Mouse (Mus musculus) ES-Bruce4 (cell line): Measurements from ENCODE around the gene AI413582. TPM values are rescaled to one million over a fixed set of nuclear protein-coding genes. Genes with fewer than 3 reads are reported as not detected.
A peak's percentile ranks its signal among the peaks of the same experiment; 100 is the strongest.

Experiments used
- H3K27ac ChIP-seq: 2 replicates; pipeline ENCODE4 v1.5.1; 2012; ENCODE audit warnings: low read length, inconsistent platforms; ENCODE audit not compliant: insufficient read depth
- H3K27me3 ChIP-seq: 2 replicates; pipeline ENCODE4 v1.6.1; 2012; ENCODE audit warnings: mild to moderate bottlenecking, low read length, inconsistent platforms; ENCODE audit not compliant: control insufficient read depth, poor library complexity, insufficient read depth, severe bottlenecking
- H3K36me3 ChIP-seq: 2 replicates; pipeline ENCODE4 v1.6.1; 2012; ENCODE audit warnings: inconsistent platforms, mild to moderate bottlenecking, low read length, moderate library complexity; ENCODE audit not compliant: control insufficient read depth, poor library complexity, insufficient read depth, severe bottlenecking
- H3K4me1 ChIP-seq: one replicate; pipeline ENCODE4 v1.8.1; 2011; ENCODE audit warnings: low read length; ENCODE audit not compliant: control insufficient read depth, insufficient read depth
- H3K4me3 ChIP-seq: 2 replicates; pipeline ENCODE4 v1.5.1; 2011; ENCODE audit warnings: low read depth, mild to moderate bottlenecking, low read length
- H3K9ac ChIP-seq: 2 replicates; pipeline ENCODE4 v1.6.1; 2012; ENCODE audit warnings: low read depth, mild to moderate bottlenecking, inconsistent platforms; ENCODE audit not compliant: poor library complexity, severe bottlenecking
- H3K9me3 ChIP-seq: replicated peaks from 2 replicates; pipeline ENCODE4 v1.6.1; 2012; ENCODE audit warnings: mild to moderate bottlenecking, low read length, inconsistent platforms; ENCODE audit not compliant: control insufficient read depth, poor library complexity, insufficient read depth, severe bottlenecking
- CTCF ChIP-seq: IDR thresholded peaks from one replicate; pipeline ENCODE4 v1.8.1; 2011; ENCODE audit warnings: low read depth, low read length
- EP300 ChIP-seq: IDR thresholded peaks from 2 replicates; pipeline ENCODE4 v1.6.1; 2011; ENCODE audit warnings: low read depth, low read length; ENCODE audit not compliant: insufficient read depth
- POLR2A ChIP-seq: IDR thresholded peaks from one replicate; pipeline ENCODE4 v1.8.1; 2011; ENCODE audit warnings: low read length; ENCODE audit not compliant: insufficient read depth
- polyA plus RNA-seq: library from polyadenylated mRNA; stranded (reverse); fragments of >200 nt; gene quantifications from 2 replicates; pipeline ENCODE4 v1.2.4, GENCODE M21; 2011; ENCODE audit warnings: low read depth; ENCODE audit not compliant: missing spikeins, insufficient read depth, insufficient read length

The AI413582 gene
- polyA plus RNA-seq, 1 experiment = 14.4 TPM

GRCm38 (mm10) chr17:27564391-27565162 lies 979 bp downstream of the AI413582 start:
- Histone ChIP-seq H3K4me3 (peak overlapping the region; percentile 78), H3K9me3 (no peaks in the 10 kb centered on the region), H3K4me1 (no peaks in the 10 kb centered on the region), H3K27me3 (no peaks in the 10 kb centered on the region), H3K36me3 (peaks cover 18% of the 10 kb centered on the region), H3K9ac (peak overlapping the region; percentile 52), H3K27ac (peak overlapping the region; percentile 19)
- peak; percentile 45 for TF ChIP-seq CTCF
- no peak for TF ChIP-seq EP300

DNA sequence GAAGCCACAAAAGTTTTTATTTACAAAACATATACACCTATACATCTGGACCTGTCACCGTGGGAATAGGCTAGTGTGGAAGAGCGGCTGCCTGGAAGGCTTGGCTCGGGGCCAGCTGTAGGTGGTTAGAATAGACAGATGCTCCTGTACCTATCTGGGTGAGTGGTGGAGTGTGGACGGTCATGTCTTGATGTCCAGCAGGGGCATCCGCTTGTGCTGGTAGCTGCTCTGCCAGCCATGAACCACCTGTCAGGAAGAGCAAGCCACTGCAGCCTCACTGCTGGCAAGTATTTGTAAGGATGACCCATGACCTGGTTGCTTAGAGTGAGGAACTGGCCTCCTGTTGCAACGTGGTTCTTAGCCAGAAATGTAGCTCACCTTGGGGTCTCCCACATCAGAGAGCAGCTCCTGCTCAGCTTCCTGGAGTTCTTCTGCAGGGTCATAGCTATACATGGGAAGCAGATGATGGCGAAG lies 1.7 kb downstream of the AI413582 start:
- H3K27me3 ChIP-seq = no peaks in the 10 kb centered on the region
- no peak overlapping the region for H3K4me3 ChIP-seq
- H3K27ac ChIP-seq = no peak overlapping the region; the same call in 1 of the 2 replicates
- H3K4me1 ChIP-seq = no peaks in the 10 kb centered on the region
- no peak overlapping the region for H3K9ac ChIP-seq
- TF ChIP-seq CTCF (no peak), EP300 (no peak), POLR2A (no peak)
- no peaks in the 10 kb centered on the region for H3K9me3 ChIP-seq
- H3K36me3 ChIP-seq = peaks cover 18% of the 10 kb centered on the region

- Histone ChIP-seq H3K27ac (peak overlapping the region; percentile 76), H3K4me1 (no peaks in the 10 kb centered on the region)
Observed at GRCm38 (mm10) chr17:27561809-27562526, 3.6 kb downstream of the AI413582 start.

GRCm38 (mm10) chr17:27560926-27561480 lies 4.6 kb downstream of the AI413582 start:
- Histone ChIP-seq H3K27me3 (no peaks in the 10 kb centered on the region), H3K27ac (peak overlapping the region; percentile 76; the same call in 1 of the 2 replicates), H3K36me3 (peaks cover 18% of the 10 kb centered on the region), H3K4me3 (no peak overlapping the region), H3K9ac (no peak overlapping the region), H3K4me1 (no peaks in the 10 kb centered on the region), H3K9me3 (no peaks in the 10 kb centered on the region)
- TF ChIP-seq POLR2A = no peak
- no peak for TF ChIP-seq CTCF
- TF ChIP-seq EP300 = no peak

More at GRCm38 (mm10) chr17:27561809-27562526, 3.6 kb downstream of the AI413582 start:
- Histone ChIP-seq H3K9ac (peak overlapping the region; percentile 24; the same call in 1 of the 2 replicates), H3K9me3 (no peaks in the 10 kb centered on the region), H3K4me3 (no peak overlapping the region), H3K36me3 (peaks cover 18% of the 10 kb centered on the region), H3K27me3 (no peaks in the 10 kb centered on the region)
- TF ChIP-seq CTCF (no peak), POLR2A (no peak), EP300 (no peak)

GRCm38 (mm10) chr17:27559596-27559995 lies 6.0 kb downstream of the AI413582 start:
- peak overlapping the region; percentile 58 for H3K4me3 ChIP-seq
- H3K27me3 ChIP-seq = no peaks in the 10 kb centered on the region
- no peak overlapping the region for H3K27ac ChIP-seq
- TF ChIP-seq EP300 = no peak
- no peak for TF ChIP-seq CTCF
- H3K9me3 ChIP-seq = no peaks in the 10 kb centered on the region
- H3K36me3 ChIP-seq = peaks cover 18% of the 10 kb centered on the region
- H3K9ac ChIP-seq = peak overlapping the region; percentile 98
- no peaks in the 10 kb centered on the region for H3K4me1 ChIP-seq

DNA sequence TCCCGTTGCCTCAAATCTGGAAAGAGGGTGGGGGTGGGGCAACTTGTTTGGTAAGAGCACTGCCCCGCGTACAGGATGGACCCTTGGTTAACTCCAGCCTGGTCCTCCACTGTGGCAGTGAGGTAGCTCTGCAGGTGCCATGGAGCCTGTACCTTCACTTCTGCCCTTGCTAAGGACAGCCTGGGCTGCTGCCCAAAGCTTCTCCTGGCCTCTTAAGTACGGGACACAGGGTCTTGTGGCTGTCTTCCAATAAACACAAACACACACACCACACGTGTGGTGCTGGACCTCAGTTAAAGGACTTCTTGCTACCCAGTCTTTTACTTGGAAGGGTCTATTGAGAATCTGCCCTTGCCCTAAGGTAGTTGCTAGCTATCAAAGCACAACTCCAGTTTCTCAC lies 6.7 kb downstream of the AI413582 start:
- no peak for TF ChIP-seq EP300
- Histone ChIP-seq H3K4me3 (peak overlapping the region; percentile 58), H3K27me3 (no peaks in the 10 kb centered on the region), H3K9ac (peak overlapping the region; percentile 98), H3K4me1 (no peaks in the 10 kb centered on the region), H3K27ac (no peak overlapping the region; the same call in 1 of the 2 replicates), H3K36me3 (peaks cover 18% of the 10 kb centered on the region), H3K9me3 (no peaks in the 10 kb centered on the region)
